Mouse (Mus musculus): ENCODE data around the gene Ddi2. TPM values are rescaled to one million over a fixed set of nuclear protein-coding genes. Genes with fewer than 3 reads are reported as not detected.
A peak's percentile ranks its signal among the peaks of the same experiment; 100 is the strongest.
"Not testable (repeated sequence)": the region's sequence is repeated elsewhere in the genome, so short reads cannot be mapped to it uniquely, and the experiment has no call there.

Ddi2 gene
- polyA plus RNA-seq (2015; fragmentation: Nextera tagmentation; extraction: Ambion mirVana) = 19.1 and 20.9 TPM in 2 replicates

DNA sequence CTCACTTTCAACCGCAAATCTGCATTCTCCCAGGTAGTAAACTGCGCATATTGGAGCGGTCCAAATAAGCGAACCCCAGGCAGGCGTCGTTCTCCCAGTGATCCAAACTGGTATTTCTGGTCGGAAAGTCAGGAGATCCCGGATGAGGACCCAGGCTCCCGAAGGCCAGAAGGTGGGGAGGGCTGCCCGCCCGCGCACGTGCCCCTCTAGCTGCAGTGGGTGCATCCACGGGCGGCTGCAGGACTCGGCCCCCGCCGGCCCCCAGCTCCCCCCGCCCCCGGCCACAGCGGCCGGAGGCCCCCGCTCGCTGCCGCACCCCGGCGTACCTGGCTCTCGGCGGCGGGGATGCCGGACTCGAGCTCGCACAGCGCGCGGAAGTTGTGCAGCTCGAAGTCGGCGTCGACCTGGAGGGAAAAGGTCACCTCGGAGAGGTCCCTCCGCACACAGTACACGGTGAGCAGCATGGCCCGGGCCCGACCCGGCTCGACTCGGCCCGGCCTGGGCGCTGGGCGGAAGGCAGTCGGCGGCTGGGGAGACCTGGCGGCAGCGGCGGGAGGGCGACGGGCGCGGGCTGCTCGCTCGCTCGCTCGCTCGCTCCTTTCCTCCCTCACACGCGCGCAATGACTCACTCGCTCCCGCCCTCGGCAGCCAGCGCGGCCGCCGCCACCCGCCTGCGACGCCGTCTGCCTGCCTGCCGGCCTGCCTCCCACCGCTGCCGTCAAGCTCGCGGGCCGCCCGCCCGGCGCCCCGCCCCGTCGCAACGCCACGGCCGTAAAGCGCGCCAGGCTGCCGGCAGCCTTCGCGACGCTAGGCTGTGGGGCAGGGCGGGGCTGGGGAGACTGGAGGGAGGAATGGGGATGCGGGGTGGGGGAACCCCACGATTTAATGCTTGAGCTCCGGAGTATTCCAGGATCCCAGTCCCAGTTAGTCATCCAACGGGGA lies at the start of gene Ddi2:
Gene Ddi2 (minus strand): TSS at position 689 of the 942 bp plus-strand sequence.
- peaks cover 45% of the 10 kb centered on the region for H3K4me1 ChIP-seq (ENCODE audit: insufficient read depth, low read length)
- peaks cover 9% of the 10 kb centered on the region for H3K36me3 ChIP-seq (ENCODE audit: insufficient read depth, low read length)
- WGBS = 1% methylated on average over 96 of the region's 105 CpGs
- H3K9me3 ChIP-seq (ENCODE audit: low read length) = no peaks in the 10 kb centered on the region
- peak within 1 kb of the TSS; percentile 77 for H3K4me2 ChIP-seq (replicated peaks; ENCODE audit: low read depth, low read length)
- peak within 1 kb of the TSS; percentile 99 for H3K9ac ChIP-seq (replicated peaks; ENCODE audit: low read length)
- H3K4me3 ChIP-seq (ENCODE audit: low read length) = peak within 1 kb of the TSS; percentile 98
- ATAC-seq (ENCODE audit: low FRiP score, low TSS enrichment) = peak; percentile 92
- peak within 1 kb of the TSS; percentile 97 for H3K27ac ChIP-seq (ENCODE audit: low read length)
- H3K27me3 ChIP-seq (ENCODE audit: insufficient read depth, low read length) = no peaks in the 10 kb centered on the region

DNA sequence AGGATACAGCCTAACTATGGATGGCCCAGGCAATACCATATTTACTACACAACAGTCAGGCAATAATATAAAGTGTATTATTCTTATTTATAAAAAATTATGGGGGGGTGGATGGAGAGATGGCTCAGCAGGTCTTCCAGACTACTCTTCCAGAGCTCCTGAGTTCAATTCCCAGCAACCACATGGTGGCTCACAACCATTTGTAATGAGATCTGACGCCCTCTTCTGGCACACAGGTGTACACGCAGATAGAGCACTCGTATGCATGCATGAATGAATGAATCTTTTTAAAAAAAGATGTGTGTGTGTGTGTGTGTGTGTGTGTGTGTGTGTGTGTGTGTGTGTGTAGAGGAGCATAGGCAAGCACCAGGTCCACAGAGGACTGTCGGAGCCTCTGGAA lies 49.8 kb upstream of the Ddi2 start:
- peaks cover 70% of the 10 kb centered on the region for H3K36me3 ChIP-seq (ENCODE audit: insufficient read depth, low read length)

GRCm38 (mm10) chr4:141771823-141772222 lies 48.6 kb upstream of the Ddi2 start:
- Histone ChIP-seq H3K36me3 (ENCODE audit: insufficient read depth, low read length) (peaks cover 72% of the 10 kb centered on the region), H3K9me3 (ENCODE audit: low read length) (no peaks in the 10 kb centered on the region), H3K4me1 (ENCODE audit: insufficient read depth, low read length) (peaks cover 4% of the 10 kb centered on the region), H3K27me3 (ENCODE audit: insufficient read depth, low read length) (no peaks in the 10 kb centered on the region), H3K4me3 (ENCODE audit: low read length) (no peak overlapping the region), H3K4me2 (replicated peaks; ENCODE audit: low read depth, low read length) (no peak overlapping the region), H3K27ac (ENCODE audit: low read length) (no peak overlapping the region), H3K9ac (replicated peaks; ENCODE audit: low read length) (no peak overlapping the region)
- ATAC-seq (ENCODE audit: low FRiP score, low TSS enrichment) = no peak
- WGBS = 93% methylated on average over 8 of the region's 8 CpGs

More for the DNA sequence above, 49.8 kb upstream of the Ddi2 start:
- not testable (repeated sequence) for H3K27me3 ChIP-seq (ENCODE audit: insufficient read depth, low read length); ATAC-seq (ENCODE audit: low FRiP score, low TSS enrichment); H3K4me2 ChIP-seq (replicated peaks; ENCODE audit: low read depth, low read length); H3K4me1 ChIP-seq (ENCODE audit: insufficient read depth, low read length); H3K4me3 ChIP-seq (ENCODE audit: low read length); H3K9ac ChIP-seq (replicated peaks; ENCODE audit: low read length); H3K9me3 ChIP-seq (ENCODE audit: low read length); H3K27ac ChIP-seq (ENCODE audit: low read length)
- 90% methylated on average over 4 of the region's 4 CpGs for WGBS

- H3K4me2 ChIP-seq (replicated peaks; ENCODE audit: low read depth, low read length) = no peak overlapping the region
- no peak overlapping the region for H3K27ac ChIP-seq (ENCODE audit: low read length)
- peaks cover 9% of the 10 kb centered on the region for H3K4me1 ChIP-seq (ENCODE audit: insufficient read depth, low read length)
- WGBS = 85% methylated on average over 8 of the region's 8 CpGs
- H3K9me3 ChIP-seq (ENCODE audit: low read length) = no peaks in the 10 kb centered on the region
- peaks cover 74% of the 10 kb centered on the region for H3K36me3 ChIP-seq (ENCODE audit: insufficient read depth, low read length)
- H3K4me3 ChIP-seq (ENCODE audit: low read length) = no peak overlapping the region
- no peak overlapping the region for H3K9ac ChIP-seq (replicated peaks; ENCODE audit: low read length)
- no peak for ATAC-seq (ENCODE audit: low FRiP score, low TSS enrichment)
- no peaks in the 10 kb centered on the region for H3K27me3 ChIP-seq (ENCODE audit: insufficient read depth, low read length)
Measured at GRCm38 (mm10) chr4:141769501-141770160, 46.4 kb upstream of the Ddi2 start.

GRCm38 (mm10) chr4:141767353-141768036 lies 44.3 kb upstream of the Ddi2 start:
- peak; percentile 62; the same call in 1 of the 2 replicates for ATAC-seq (ENCODE audit: low FRiP score, low TSS enrichment)
- Histone ChIP-seq H3K27ac (ENCODE audit: low read length) (peak overlapping the region; percentile 85), H3K9me3 (ENCODE audit: low read length) (no peaks in the 10 kb centered on the region), H3K4me2 (replicated peaks; ENCODE audit: low read depth, low read length) (no peak overlapping the region), H3K9ac (replicated peaks; ENCODE audit: low read length) (no peak overlapping the region), H3K27me3 (ENCODE audit: insufficient read depth, low read length) (no peaks in the 10 kb centered on the region), H3K4me1 (ENCODE audit: insufficient read depth, low read length) (peaks cover 9% of the 10 kb centered on the region), H3K36me3 (ENCODE audit: insufficient read depth, low read length) (peaks cover 70% of the 10 kb centered on the region), H3K4me3 (ENCODE audit: low read length) (no peak overlapping the region)
- 74% methylated on average over 19 of the region's 19 CpGs for WGBS

DNA sequence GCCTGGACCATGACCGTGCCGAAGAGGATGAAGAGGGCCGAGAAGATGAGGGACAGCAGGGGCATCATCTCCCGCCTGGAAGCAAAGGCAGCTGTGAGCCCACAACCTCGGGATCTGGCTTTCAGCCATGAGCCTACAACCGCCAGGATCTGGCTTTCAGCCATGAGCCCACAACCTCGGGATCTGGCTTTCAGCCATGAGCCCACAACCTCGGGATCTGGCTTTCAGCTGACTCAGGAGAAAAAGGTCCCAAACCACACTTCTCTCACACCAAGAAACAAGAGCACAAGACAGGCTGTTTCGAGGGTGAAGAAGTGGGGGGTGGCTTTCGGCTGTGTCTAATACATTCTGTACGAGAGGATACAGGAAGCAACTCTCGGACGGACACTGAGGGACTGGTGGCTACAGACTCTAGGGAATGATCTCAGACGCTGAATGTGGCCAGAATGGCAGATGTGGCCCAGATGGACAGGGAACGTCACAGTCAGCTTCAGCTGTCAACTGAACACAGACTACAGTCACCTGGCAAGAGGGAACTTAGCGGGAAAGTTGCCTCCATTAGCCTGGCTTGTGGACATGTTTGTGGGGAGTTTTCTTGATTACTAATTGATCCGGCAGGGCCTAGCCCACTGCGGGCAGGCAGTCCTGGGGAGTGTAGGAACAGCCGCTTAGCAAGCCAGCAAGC lies 43.6 kb upstream of the Ddi2 start:
- peaks cover 69% of the 10 kb centered on the region for H3K36me3 ChIP-seq (ENCODE audit: insufficient read depth, low read length)

GRCm38 (mm10) chr4:141766316-141766667 lies 43.1 kb upstream of the Ddi2 start:
- Histone ChIP-seq H3K27ac (ENCODE audit: low read length) (peak overlapping the region; percentile 85), H3K36me3 (ENCODE audit: insufficient read depth, low read length) (peaks cover 68% of the 10 kb centered on the region), H3K4me3 (ENCODE audit: low read length) (no peak overlapping the region), H3K4me2 (replicated peaks; ENCODE audit: low read depth, low read length) (no peak overlapping the region), H3K9ac (replicated peaks; ENCODE audit: low read length) (no peak overlapping the region), H3K27me3 (ENCODE audit: insufficient read depth, low read length) (no peaks in the 10 kb centered on the region), H3K9me3 (ENCODE audit: low read length) (no peaks in the 10 kb centered on the region), H3K4me1 (ENCODE audit: insufficient read depth, low read length) (peaks cover 9% of the 10 kb centered on the region)
- ATAC-seq (ENCODE audit: low FRiP score, low TSS enrichment) = no peak
- WGBS = 79% methylated on average over 8 of the region's 8 CpGs

More for the DNA sequence above, 43.6 kb upstream of the Ddi2 start:
- no peak overlapping the region for H3K9ac ChIP-seq (replicated peaks; ENCODE audit: low read length)
- H3K4me2 ChIP-seq (replicated peaks; ENCODE audit: low read depth, low read length) = no peak overlapping the region
- 56% methylated on average over 19 of the region's 19 CpGs for WGBS
- no peak overlapping the region for H3K4me3 ChIP-seq (ENCODE audit: low read length)
- peak overlapping the region; percentile 85 for H3K27ac ChIP-seq (ENCODE audit: low read length)
- ATAC-seq (ENCODE audit: low FRiP score, low TSS enrichment) = peak; percentile 59
- no peaks in the 10 kb centered on the region for H3K9me3 ChIP-seq (ENCODE audit: low read length)
- H3K27me3 ChIP-seq (ENCODE audit: insufficient read depth, low read length) = no peaks in the 10 kb centered on the region
- peaks cover 9% of the 10 kb centered on the region for H3K4me1 ChIP-seq (ENCODE audit: insufficient read depth, low read length)

- WGBS = 83% methylated on average over 3 of the region's 3 CpGs
- ATAC-seq (ENCODE audit: low FRiP score, low TSS enrichment) = no peak
- H3K4me2 ChIP-seq (replicated peaks; ENCODE audit: low read depth, low read length) = no peak overlapping the region
- H3K4me3 ChIP-seq (ENCODE audit: low read length) = no peak overlapping the region
- H3K4me1 ChIP-seq (ENCODE audit: insufficient read depth, low read length) = peaks cover 9% of the 10 kb centered on the region
- H3K9ac ChIP-seq (replicated peaks; ENCODE audit: low read length) = no peak overlapping the region
- peaks cover 58% of the 10 kb centered on the region for H3K36me3 ChIP-seq (ENCODE audit: insufficient read depth, low read length)
- no peaks in the 10 kb centered on the region for H3K27me3 ChIP-seq (ENCODE audit: insufficient read depth, low read length)
- no peaks in the 10 kb centered on the region for H3K9me3 ChIP-seq (ENCODE audit: low read length)
- no peak overlapping the region for H3K27ac ChIP-seq (ENCODE audit: low read length)
Measured at GRCm38 (mm10) chr4:141765008-141765407, 41.8 kb upstream of the Ddi2 start.

GRCm38 (mm10) chr4:141763476-141763875 lies 40.3 kb upstream of the Ddi2 start:
- Histone ChIP-seq H3K9me3 (ENCODE audit: low read length) (no peaks in the 10 kb centered on the region), H3K36me3 (ENCODE audit: insufficient read depth, low read length) (peaks cover 44% of the 10 kb centered on the region), H3K4me3 (ENCODE audit: low read length) (no peak overlapping the region), H3K4me1 (ENCODE audit: insufficient read depth, low read length) (peaks cover 9% of the 10 kb centered on the region), H3K9ac (replicated peaks; ENCODE audit: low read length) (no peak overlapping the region), H3K27ac (ENCODE audit: low read length) (no peak overlapping the region), H3K4me2 (replicated peaks; ENCODE audit: low read depth, low read length) (no peak overlapping the region), H3K27me3 (ENCODE audit: insufficient read depth, low read length) (no peaks in the 10 kb centered on the region)
- no peak for ATAC-seq (ENCODE audit: low FRiP score, low TSS enrichment)
- 92% methylated on average over 12 of the region's 12 CpGs for WGBS

Data from kidney, embryonic 16.5 days (tissue).